Mouse (Mus musculus) hindbrain, embryonic 10.5 days (tissue): Measurements from ENCODE around the gene Prima1. TPM values are rescaled to one million over a fixed set of nuclear protein-coding genes. Genes with fewer than 3 reads are reported as not detected.

ENCODE experiments used
- DNase-seq: peaks from one replicate; pipeline ENCODE4 v3.0.0-alpha.2; 2017; ENCODE audit warnings: low spot score
- H3K27ac ChIP-seq: fragments of 300-500 bp; sonication (generic); 2 replicates; pipeline ENCODE4 v1.5.1; 2016; ENCODE audit warnings: mild to moderate bottlenecking, moderate library complexity
- H3K27me3 ChIP-seq: fragments of 300-500 bp; sonication (generic); 2 replicates; pipeline ENCODE4 v1.6.1; 2016; ENCODE audit warnings: mild to moderate bottlenecking; ENCODE audit not compliant: poor library complexity, insufficient read depth, severe bottlenecking
- H3K36me3 ChIP-seq: fragments of 300-500 bp; sonication (generic); 2 replicates; pipeline ENCODE4 v1.6.1; 2016; ENCODE audit warnings: mild to moderate bottlenecking, moderate library complexity
- H3K4me1 ChIP-seq: fragments of 300-500 bp; sonication (generic); replicated peaks from 2 replicates; pipeline ENCODE4 v1.6.1; 2016; ENCODE audit warnings: mild to moderate bottlenecking
- H3K4me3 ChIP-seq: fragments of 300-500 bp; sonication (generic); 2 replicates; pipeline ENCODE4 v1.5.1; 2016; ENCODE audit warnings: mild to moderate bottlenecking, moderate library complexity
- H3K9me3 ChIP-seq: fragments of 300-500 bp; sonication (generic); 2 replicates; pipeline ENCODE4 v1.6.1; 2016; ENCODE audit warnings: mild to moderate bottlenecking, moderate library complexity
- WGBS: fragments of 180-500 bp; shearing (Covaris S2); methylation state at CpG from one replicate; pipeline ENCODE4 v1.1.7; 2016; 5-methylcytosine and 5-hydroxymethylcytosine counted together
- polyA plus RNA-seq: library from polyadenylated mRNA; unstranded; fragments of >200 nt; fragmentation: Nextera tagmentation; extraction: Ambion mirVana; gene quantifications from 2 replicates; pipeline ENCODE4 v1.2.1, GENCODE M21; 2016

Prima1 gene
- polyA plus RNA-seq, 1 experiment from 2014 or later, result 1.2 TPM

GRCm38 (mm10) chr12:103164101-103165030 lies 77.6 kb downstream of the Prima1 start:
- no peaks in the 10 kb centered on the region; the same call in 1 of the 2 replicates for H3K36me3 ChIP-seq
- H3K27ac ChIP-seq, result peak overlapping the region; percentile 66
- no peaks in the 10 kb centered on the region for H3K9me3 ChIP-seq
- H3K4me3 ChIP-seq, result no peak overlapping the region
- WGBS, result 38% methylated on average over 14 of the region's 14 CpGs
- peaks cover 41% of the 10 kb centered on the region for H3K4me1 ChIP-seq
- peak; percentile 62 for DNase-seq
- H3K27me3 ChIP-seq, result no peaks in the 10 kb centered on the region

- Histone ChIP-seq H3K4me1 (peaks cover 46% of the 10 kb centered on the region), H3K36me3 (no peaks in the 10 kb centered on the region; the same call in 1 of the 2 replicates), H3K4me3 (no peak overlapping the region), H3K27ac (peak overlapping the region; percentile 81), H3K9me3 (no peaks in the 10 kb centered on the region), H3K27me3 (no peaks in the 10 kb centered on the region)
- 73% methylated on average over 10 of the region's 10 CpGs for WGBS
- no peak for DNase-seq
These were observed 78.4 kb downstream of the Prima1 start for GRCm38 (mm10) chr12:103163596-103163995.

- no peak overlapping the region for H3K4me3 ChIP-seq
- no peaks in the 10 kb centered on the region for H3K9me3 ChIP-seq
- H3K36me3 ChIP-seq, result no peaks in the 10 kb centered on the region; the same call in 1 of the 2 replicates
- 90% methylated on average over 4 of the region's 4 CpGs for WGBS
- no peak overlapping the region for H3K27ac ChIP-seq
- 0 out of 2 replicates have a peak, but pooled peaks cover 3% of the 10 kb centered on the region for H3K27me3 ChIP-seq
- H3K4me1 ChIP-seq, result peaks cover 52% of the 10 kb centered on the region
- DNase-seq, result no peak
These were observed 81.2 kb downstream of the Prima1 start for GRCm38 (mm10) chr12:103160721-103161120.

GRCm38 (mm10) chr12:103159016-103159415 lies 82.9 kb downstream of the Prima1 start:
- Histone ChIP-seq H3K36me3 (no peaks in the 10 kb centered on the region; the same call in 1 of the 2 replicates), H3K4me1 (peaks cover 35% of the 10 kb centered on the region), H3K27me3 (0 out of 2 replicates have a peak, but pooled peaks cover 3% of the 10 kb centered on the region), H3K9me3 (peaks cover 3% of the 10 kb centered on the region; the same call in 1 of the 2 replicates), H3K4me3 (no peak overlapping the region), H3K27ac (peak overlapping the region; percentile 45; the same call in 1 of the 2 replicates)
- no peak for DNase-seq
- 73% methylated on average over 8 of the region's 8 CpGs for WGBS

GRCm38 (mm10) chr12:103157129-103157910 lies 84.6 kb downstream of the Prima1 start:
- no peaks in the 10 kb centered on the region; the same call in 1 of the 2 replicates for H3K36me3 ChIP-seq
- DNase-seq, result no peak
- peak overlapping the region; percentile 36; the same call in 1 of the 2 replicates for H3K27ac ChIP-seq
- 0 out of 2 replicates have a peak, but pooled peaks cover 3% of the 10 kb centered on the region for H3K27me3 ChIP-seq
- H3K9me3 ChIP-seq, result peaks cover 3% of the 10 kb centered on the region; the same call in 1 of the 2 replicates
- 76% methylated on average over 18 of the region's 18 CpGs for WGBS
- peaks cover 26% of the 10 kb centered on the region; the same call in 1 of the 2 replicates for H3K4me1 ChIP-seq
- no peak overlapping the region for H3K4me3 ChIP-seq

- no peak for DNase-seq
- H3K9me3 ChIP-seq, result peaks cover 3% of the 10 kb centered on the region; the same call in 1 of the 2 replicates
- WGBS, result 78% methylated on average over 3 of the region's 3 CpGs
- no peak overlapping the region for H3K4me3 ChIP-seq
- H3K27me3 ChIP-seq, result 0 out of 2 replicates have a peak, but pooled peaks cover 3% of the 10 kb centered on the region
- no peaks in the 10 kb centered on the region; the same call in 1 of the 2 replicates for H3K36me3 ChIP-seq
- peak overlapping the region; percentile 35; the same call in 1 of the 2 replicates for H3K27ac ChIP-seq
- peaks cover 26% of the 10 kb centered on the region; the same call in 1 of the 2 replicates for H3K4me1 ChIP-seq
These were observed 86.5 kb downstream of the Prima1 start for GRCm38 (mm10) chr12:103155406-103155805.

GRCm38 (mm10) chr12:103154927-103155326 lies 87.0 kb downstream of the Prima1 start:
- peaks cover 3% of the 10 kb centered on the region; the same call in 1 of the 2 replicates for H3K9me3 ChIP-seq
- WGBS, result 70% methylated on average over 2 of the region's 2 CpGs

GRCm38 (mm10) chr12:103150247-103150646 lies 91.7 kb downstream of the Prima1 start:
- Histone ChIP-seq H3K4me1 (no peaks in the 10 kb centered on the region), H3K4me3 (no peak overlapping the region), H3K27ac (no peak overlapping the region), H3K9me3 (peaks cover 12% of the 10 kb centered on the region), H3K36me3 (peaks cover 9% of the 10 kb centered on the region; the same call in 1 of the 2 replicates), H3K27me3 (no peaks in the 10 kb centered on the region)
- 76% methylated on average over 2 of the region's 2 CpGs for WGBS
- no peak for DNase-seq

More at GRCm38 (mm10) chr12:103154927-103155326, 87.0 kb downstream of the Prima1 start:
- Histone ChIP-seq H3K4me1 (peaks cover 22% of the 10 kb centered on the region; the same call in 1 of the 2 replicates), H3K27ac (no peak overlapping the region), H3K27me3 (0 out of 2 replicates have a peak, but pooled peaks cover 3% of the 10 kb centered on the region), H3K36me3 (no peaks in the 10 kb centered on the region; the same call in 1 of the 2 replicates), H3K4me3 (no peak overlapping the region)
- DNase-seq, result no peak

Other genes with a start within 250 kb of the Prima1 start
- 24.9 and 26.1 TPM in 2 replicates for gene Fam181a, start 68.8 kb upstream of the Prima1 start, polyA plus RNA-seq
- 0.64 and 1.2 TPM in 2 replicates for gene Asb2, start 113.9 kb upstream of the Prima1 start, polyA plus RNA-seq
- gene Otub2, start 146.5 kb upstream of the Prima1 start, polyA plus RNA-seq, result 10.5 and 15.4 TPM in 2 replicates
- gene 9330161L09Rik, start 165.7 kb upstream of the Prima1 start, polyA plus RNA-seq, result 0.76 TPM in 1 of 2 replicates, not detected in the other
- 92.6 and 94.6 TPM in 2 replicates for gene Ddx24, start 183.7 kb upstream of the Prima1 start, polyA plus RNA-seq
- gene Ifi27, start 192.1 kb upstream of the Prima1 start, polyA plus RNA-seq, result 0.60 and 1.7 TPM in 2 replicates
- 0.54 and 1.9 TPM in 2 replicates for gene Ifi27l2a, start 201.5 kb upstream of the Prima1 start, polyA plus RNA-seq
- gene Ifi27l2b, start 215.1 kb upstream of the Prima1 start, polyA plus RNA-seq, result not detected in 2 replicates